ENCODE assay signal across 8 mouse cellular contexts in the genomic region with DNA sequence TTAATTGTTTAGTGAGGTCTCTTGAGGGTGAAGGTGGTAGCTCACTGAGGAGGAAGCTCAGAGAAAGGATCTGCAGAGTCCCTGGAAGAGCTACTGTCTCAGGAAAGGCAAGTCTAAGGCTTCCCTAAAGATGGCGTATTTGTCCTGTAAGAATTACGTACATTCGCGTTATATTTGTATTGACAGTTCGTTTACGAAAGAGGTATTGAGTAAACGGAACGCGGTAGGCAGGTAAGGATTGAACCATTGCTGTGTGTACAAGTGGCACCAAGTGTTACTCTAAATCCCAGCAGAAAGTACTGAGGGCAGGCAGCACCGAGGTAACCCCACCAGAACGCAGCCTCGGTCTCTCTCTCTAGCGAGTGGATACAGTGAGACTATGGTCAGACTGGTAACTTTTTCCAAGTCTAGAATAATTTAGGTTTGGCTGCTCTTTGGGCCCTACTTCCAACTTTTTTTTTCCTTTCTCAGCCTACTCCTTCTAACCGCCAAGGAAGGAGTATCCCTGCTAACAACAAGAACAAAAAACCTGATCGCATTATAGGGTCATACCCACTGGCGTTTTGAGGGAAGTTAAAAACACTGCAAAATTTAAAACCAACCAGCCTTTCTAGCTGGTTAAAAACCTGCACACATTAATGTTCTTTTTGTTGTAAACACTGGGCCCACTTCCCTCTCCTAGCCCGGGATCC. TPM values are rescaled to one million over a fixed set of nuclear protein-coding genes. Genes with fewer than 3 reads are reported as not detected.
DNase-seq lines count a peak whose midpoint lies in the region; ATAC-seq lines count a peak whose summit lies in the region.

A gene (plus strand): TSS at position 45 of the 692 bp plus-strand sequence.

- no peaks in the 10 kb centered on the region for H3K27me3 ChIP-seq in limb, embryonic 15.5 days
- no peaks in the 10 kb centered on the region for H3K27me3 ChIP-seq in neural tube, embryonic 11.5 days (ENCODE audit: control insufficient read depth, insufficient read depth, low read length)

- peak; percentile 24 to 28 for DNase-seq in spleen, postnatal 10 days (ENCODE audit: low spot score in 2 of 2)
- DNase-seq in spleen, postnatal 14 days (ENCODE audit: low spot score in 2 of 2): no peak
- DNase-seq in gastrocnemius, postnatal 25 days: peak; percentile 8
- DNase-seq in neural tube, embryonic 11.5 days (ENCODE audit: low spot score): peak; percentile 29
- DNase-seq in right cerebral cortex, postnatal 36 days (ENCODE audit: low spot score in 2 of 2): no peak

- H3K9me3 ChIP-seq in limb, embryonic 15.5 days: no peaks in the 10 kb centered on the region
- no peaks in the 10 kb centered on the region for H3K9me3 ChIP-seq in neural tube, embryonic 11.5 days (ENCODE audit: control insufficient read depth, low read length)

- 5% methylated on average over 17 of the region's 17 CpGs for WGBS in limb, embryonic 15.5 days
- WGBS in neural tube, embryonic 11.5 days: 3% methylated on average over 17 of the region's 17 CpGs

- H3K4me2 ChIP-seq in limb, embryonic 15.5 days: peak within 1 kb of the TSS; percentile 53
- peak within 1 kb of the TSS; percentile 61 for H3K4me2 ChIP-seq in neural tube, embryonic 11.5 days (ENCODE audit: low read depth)

- peaks cover 20% of the 10 kb centered on the region for H3K4me1 ChIP-seq in limb, embryonic 15.5 days
- H3K4me1 ChIP-seq in neural tube, embryonic 11.5 days (ENCODE audit: control insufficient read depth, insufficient read depth, low read length): peaks cover 2% of the 10 kb centered on the region; the same call in 1 of the 2 replicates

- H3K27ac ChIP-seq in limb, embryonic 15.5 days: peak within 1 kb of the TSS; percentile 100
- H3K27ac ChIP-seq in neural tube, embryonic 11.5 days (ENCODE audit: low read depth, low read length): peak within 1 kb of the TSS; percentile 98

- H3K4me3 ChIP-seq in limb, embryonic 15.5 days: peak within 1 kb of the TSS; percentile 93
- peak within 1 kb of the TSS; percentile 97 for H3K4me3 ChIP-seq in neural tube, embryonic 11.5 days (ENCODE audit: low read depth, low read length)

- H3K36me3 ChIP-seq in limb, embryonic 15.5 days: no peaks in the 10 kb centered on the region
- H3K36me3 ChIP-seq in neural tube, embryonic 11.5 days (ENCODE audit: control insufficient read depth, insufficient read depth, low read length): no peaks in the 10 kb centered on the region

- peak within 1 kb of the TSS; percentile 98 for H3K9ac ChIP-seq in limb, embryonic 15.5 days
- H3K9ac ChIP-seq in neural tube, embryonic 11.5 days (ENCODE audit: low read length): peak within 1 kb of the TSS; percentile 99

- ATAC-seq in common myeloid progenitor, adult 5-6 weeks (replicated peaks; ENCODE audit: low read depth, poor library complexity, severe bottlenecking): peak; percentile 52
- ATAC-seq in inflammation-experienced regulatory T-cells, adult 6 months: no peak
- ATAC-seq in limb, embryonic 15.5 days (ENCODE audit: insufficient number of reproducible peaks, low FRiP score, low TSS enrichment, low read depth): peak; percentile 13; the same call in 1 of the 2 replicates
- ATAC-seq in neural tube, embryonic 11.5 days (ENCODE audit: insufficient read depth, low FRiP score, low TSS enrichment): no peak

RNA-seq across cellular contexts. Expression of the gene that starts here (rescaled TPM):
- total RNA-seq in common myeloid progenitor, adult 5-6 weeks (2017): 249 and 252 TPM in 2 replicates
- 100 to 1,000 TPM; 101 to 109 TPM for total RNA-seq in gastrocnemius, postnatal 25 days (2021)
- 10 to 100 TPM; 45.1 to 71.9 (median 50.0) TPM for polyA plus RNA-seq in inflammation-experienced regulatory T-cells, adult 6 months (2017; shearing (Covaris generic))
- 108 and 111 TPM in 2 replicates for polyA plus RNA-seq in limb, embryonic 15.5 days (2015; fragmentation: Nextera tagmentation; extraction: Ambion mirVana)
- 193 and 194 TPM in 2 replicates for polyA plus RNA-seq in neural tube, embryonic 11.5 days (2014; fragmentation: Nextera tagmentation; extraction: Ambion mirVana)

Comparison
In these comparisons a context has a peak if more than half of its experiments do, and no peak if none do; other contexts are left out.
1. DNase-seq: peak in spleen, postnatal 10 days (2 of 2), gastrocnemius, postnatal 25 days (single experiment) and neural tube, embryonic 11.5 days (single experiment); none in spleen, postnatal 14 days (0 of 2) and right cerebral cortex, postnatal 36 days (0 of 2).
2. ATAC-seq: peak in common myeloid progenitor, adult 5-6 weeks (single experiment) and limb, embryonic 15.5 days (single experiment); none in inflammation-experienced regulatory T-cells, adult 6 months (single experiment) and neural tube, embryonic 11.5 days (single experiment).